Mouse (Mus musculus): Measurements from ENCODE around the gene Gm17349. TPM values are rescaled to one million over a fixed set of nuclear protein-coding genes. Genes with fewer than 3 reads are reported as not detected.
"Not testable (repeated sequence)": the region's sequence is repeated elsewhere in the genome, so short reads cannot be mapped to it uniquely, and the experiment has no call there.

The Gm17349 gene
- total RNA-seq (2015; ENCODE audit: low replicate concordance) (not detected in 2 replicates), total RNA-seq (2017; ENCODE audit: low replicate concordance) (not detected in 2 replicates)

- ATAC-seq (replicated peaks; ENCODE audit: low FRiP score, poor library complexity, severe bottlenecking): no peak
These were observed at the start of gene Gm17349 for GRCm38 (mm10) chr15:99705440-99706048. Gene Gm17349 (minus strand): TSS chr15:99705490.

GRCm38 (mm10) chr15:99754204-99754603 is 48.9 kb upstream of the Gm17349 start:
- no peak for ATAC-seq (replicated peaks; ENCODE audit: low FRiP score, poor library complexity, severe bottlenecking)

GRCm38 (mm10) chr15:99740229-99740628 is 34.9 kb upstream of the Gm17349 start:
- no peak for ATAC-seq (replicated peaks; ENCODE audit: low FRiP score, poor library complexity, severe bottlenecking)

GRCm38 (mm10) chr15:99736675-99737074 is 31.4 kb upstream of the Gm17349 start:
- ATAC-seq (replicated peaks; ENCODE audit: low FRiP score, poor library complexity, severe bottlenecking): no peak

DNA sequence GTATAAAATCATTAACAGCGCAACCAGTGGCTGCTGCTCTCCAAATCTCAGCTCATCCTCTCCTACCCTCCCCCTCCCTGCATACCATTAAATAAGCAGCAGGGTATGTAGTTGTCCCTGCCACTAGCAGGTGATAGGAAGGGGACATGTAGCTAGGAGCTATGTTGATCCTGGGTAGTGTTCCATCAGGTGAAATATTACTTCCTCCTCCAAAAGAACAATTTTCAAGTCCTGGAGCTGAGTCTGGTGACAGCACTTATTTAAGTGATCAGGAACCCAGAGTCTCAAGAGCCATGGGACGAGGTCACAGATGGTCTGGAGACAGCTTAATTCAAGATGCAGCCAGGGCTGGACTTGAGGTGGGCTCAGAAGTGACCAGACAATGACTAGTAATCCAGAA is 30.3 kb upstream of the Gm17349 start:
- no peak for ATAC-seq (replicated peaks; ENCODE audit: low FRiP score, poor library complexity, severe bottlenecking)

DNA sequence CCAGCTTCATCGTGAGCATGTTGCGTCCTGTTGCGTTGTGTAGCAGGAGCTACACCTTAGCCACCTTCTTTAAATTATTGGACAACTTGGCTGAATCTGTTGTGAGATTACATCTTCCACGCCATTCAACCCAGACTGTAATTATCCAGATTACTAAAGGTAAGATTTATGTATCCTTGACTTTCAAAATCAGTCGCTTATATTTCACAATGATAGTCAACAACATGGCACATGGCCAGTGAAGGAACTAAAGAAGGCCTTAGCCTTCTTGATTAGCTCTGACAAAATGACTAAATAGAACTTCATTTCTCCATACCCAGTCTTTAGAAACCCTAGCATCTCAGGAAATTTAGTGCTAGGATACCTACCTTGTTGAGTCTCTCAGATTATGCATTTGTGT is 27.9 kb upstream of the Gm17349 start:
- ATAC-seq (replicated peaks; ENCODE audit: low FRiP score, poor library complexity, severe bottlenecking): no peak

- ATAC-seq (replicated peaks; ENCODE audit: low FRiP score, poor library complexity, severe bottlenecking): no peak
These were observed 26.4 kb upstream of the Gm17349 start for GRCm38 (mm10) chr15:99731678-99732077.

GRCm38 (mm10) chr15:99731167-99731566 is 25.9 kb upstream of the Gm17349 start:
- ATAC-seq (replicated peaks; ENCODE audit: low FRiP score, poor library complexity, severe bottlenecking): no peak

DNA sequence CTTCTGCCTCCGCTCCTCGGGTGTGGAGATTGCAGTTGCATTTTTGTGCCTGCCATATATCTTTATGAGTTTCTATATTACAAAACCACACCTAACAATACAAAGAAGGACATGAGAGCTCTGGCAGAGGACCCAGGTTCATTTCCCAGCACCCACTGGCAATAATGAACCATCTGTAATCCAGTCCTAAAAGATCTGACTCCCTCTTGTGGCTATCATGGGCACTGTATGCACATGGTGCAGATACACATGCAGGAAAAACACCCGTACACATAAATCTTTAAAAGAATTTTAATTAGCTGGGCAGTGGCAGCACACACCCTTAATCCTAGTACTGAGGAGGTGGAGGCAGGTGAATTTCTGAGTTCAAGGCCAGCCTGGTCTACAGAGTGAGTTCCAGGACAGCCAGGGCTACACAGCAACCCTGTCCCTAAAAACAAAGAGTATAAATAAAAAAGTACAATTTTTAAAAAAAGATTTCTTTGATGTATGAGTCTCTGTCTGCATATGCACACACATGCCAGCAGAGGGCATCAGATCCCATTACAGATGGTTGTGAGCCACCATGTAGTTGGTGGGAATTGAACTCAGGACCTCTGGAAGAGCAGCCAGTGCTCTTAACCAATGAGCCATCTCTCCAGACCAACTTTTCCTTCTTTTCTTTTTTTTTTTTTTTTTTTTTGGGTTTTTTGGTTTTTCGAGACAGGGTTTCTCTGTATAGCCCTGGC is 23.9 kb upstream of the Gm17349 start:
- ATAC-seq (replicated peaks; ENCODE audit: low FRiP score, poor library complexity, severe bottlenecking): no peak

GRCm38 (mm10) chr15:99728211-99728610 is 22.9 kb upstream of the Gm17349 start:
- no peak for ATAC-seq (replicated peaks; ENCODE audit: low FRiP score, poor library complexity, severe bottlenecking)

GRCm38 (mm10) chr15:99727525-99727924 is 22.2 kb upstream of the Gm17349 start:
- ATAC-seq (replicated peaks; ENCODE audit: low FRiP score, poor library complexity, severe bottlenecking): no peak

GRCm38 (mm10) chr15:99727039-99727438 is 21.7 kb upstream of the Gm17349 start:
- ATAC-seq (replicated peaks; ENCODE audit: low FRiP score, poor library complexity, severe bottlenecking): not testable (repeated sequence)

- ATAC-seq (replicated peaks; ENCODE audit: low FRiP score, poor library complexity, severe bottlenecking): no peak
These were observed 21.3 kb upstream of the Gm17349 start for GRCm38 (mm10) chr15:99726549-99726948.

DNA sequence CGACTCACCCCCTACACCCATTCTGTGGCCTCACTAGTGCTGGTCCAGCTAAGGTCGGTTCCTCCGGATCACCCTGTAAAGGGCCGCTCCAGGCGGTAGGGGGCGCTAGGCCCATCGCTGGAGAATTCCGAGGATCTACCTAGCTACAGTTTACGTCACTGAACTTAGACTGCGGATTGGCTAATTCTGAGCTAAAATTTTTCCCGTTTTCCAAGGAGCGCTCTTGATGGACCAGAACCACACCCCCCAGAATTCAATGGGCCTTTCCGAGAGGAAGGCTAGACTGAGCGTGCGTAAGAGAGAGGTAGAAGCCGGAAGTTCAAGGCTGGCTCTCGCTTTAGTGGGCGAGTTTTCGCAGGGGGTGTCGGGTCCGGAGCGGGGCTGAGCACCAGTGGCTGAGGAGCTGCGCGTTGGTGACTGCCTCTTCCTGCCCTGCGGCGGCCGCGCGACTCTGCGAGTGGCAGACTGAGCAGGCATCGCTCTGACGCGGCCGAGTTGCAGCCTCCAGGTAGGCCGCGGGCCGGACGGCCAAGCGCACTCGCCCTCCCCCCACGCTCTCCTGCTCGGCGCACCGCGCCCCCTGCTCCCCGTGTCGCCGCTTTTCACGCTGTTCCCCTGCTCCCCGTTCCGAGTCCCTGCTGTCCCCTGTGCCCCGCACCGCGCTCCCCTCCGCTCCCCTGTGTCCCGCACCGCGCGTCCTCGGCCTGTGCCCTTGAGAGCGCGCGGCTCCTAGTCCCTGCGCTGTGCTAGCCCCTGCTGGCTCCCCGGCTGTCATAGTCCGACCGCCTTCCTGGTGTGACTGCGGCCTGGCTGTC is 20.3 kb upstream of the Gm17349 start, which contains the start of gene Cox14:
Cox14 (plus strand) TSS at position 278 of the 815 bp plus-strand sequence.
- peak; percentile 85 for ATAC-seq (replicated peaks; ENCODE audit: low FRiP score, poor library complexity, severe bottlenecking)

GRCm38 (mm10) chr15:99724292-99725021 is 19.2 kb upstream of the Gm17349 start:
- no peak for ATAC-seq (replicated peaks; ENCODE audit: low FRiP score, poor library complexity, severe bottlenecking)

- no peak for ATAC-seq (replicated peaks; ENCODE audit: low FRiP score, poor library complexity, severe bottlenecking)
These were observed 18.4 kb upstream of the Gm17349 start for GRCm38 (mm10) chr15:99723515-99724291.

DNA sequence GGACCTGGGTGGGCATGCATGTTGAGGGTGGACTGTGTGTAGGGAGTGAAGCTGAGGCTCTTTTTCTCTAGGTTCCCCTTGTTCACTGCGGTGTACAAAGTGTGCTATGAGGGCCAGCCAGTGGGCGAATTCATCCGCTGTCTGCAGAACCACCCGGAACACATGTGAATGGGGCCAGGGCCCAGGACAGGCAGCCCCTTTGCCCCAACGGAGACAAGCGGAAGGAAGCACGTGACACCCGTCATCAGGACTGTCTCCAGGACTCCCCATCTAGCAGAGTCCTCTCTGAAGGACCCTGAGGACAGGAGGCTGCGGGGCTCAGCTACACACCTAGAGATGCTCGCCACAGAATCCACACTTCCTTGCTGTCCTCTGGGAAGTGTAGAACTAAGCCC is 17.8 kb upstream of the Gm17349 start:
- ATAC-seq (replicated peaks; ENCODE audit: low FRiP score, poor library complexity, severe bottlenecking): no peak

DNA sequence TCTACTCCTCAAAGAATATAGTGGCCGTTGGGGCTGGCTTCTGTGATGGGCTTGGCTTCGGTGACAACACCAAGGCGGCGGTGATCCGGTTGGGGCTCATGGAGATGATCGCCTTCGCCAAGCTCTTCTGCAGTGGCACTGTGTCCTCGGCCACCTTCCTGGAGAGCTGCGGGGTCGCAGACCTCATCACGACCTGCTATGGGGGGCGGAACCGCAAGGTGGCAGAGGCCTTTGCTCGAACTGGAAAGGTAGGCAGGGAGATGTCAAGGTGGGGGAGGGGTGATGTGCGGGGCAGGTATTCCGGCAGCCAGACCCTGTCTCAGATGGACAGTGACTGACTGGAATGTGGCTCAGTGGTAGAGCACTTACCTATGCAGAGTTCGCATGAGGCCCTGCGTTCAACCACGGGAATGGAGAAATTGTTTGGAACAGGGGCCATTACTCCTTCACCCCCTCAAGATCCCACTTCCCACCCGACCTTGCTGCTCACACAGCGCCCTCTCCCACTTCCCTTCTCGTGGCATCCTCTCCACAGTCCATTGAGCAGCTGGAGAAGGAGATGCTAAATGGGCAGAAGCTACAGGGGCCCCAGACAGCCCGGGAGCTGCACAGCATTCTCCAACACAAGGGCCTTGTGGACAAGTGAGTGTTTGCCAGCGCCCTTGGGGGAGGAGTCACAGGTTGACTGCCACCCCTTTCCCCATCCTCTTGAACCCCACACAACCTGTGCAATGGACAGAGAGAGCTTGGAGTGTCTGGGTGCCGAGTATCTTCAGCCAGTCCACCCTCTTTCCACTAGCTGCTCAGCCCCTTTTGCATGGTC is 16.8 kb upstream of the Gm17349 start:
- ATAC-seq (replicated peaks; ENCODE audit: low FRiP score, poor library complexity, severe bottlenecking): no peak

All from erythroid progenitor cell, adult 5-6 weeks (primary cell).